Mouse (Mus musculus) layer of hippocampus, adult 9-10 months (tissue): ENCODE measurements around the gene Gm11096.

Experiments used
- DNase-seq: peaks from one replicate; pipeline ENCODE4 v3.0.0; 2022; ENCODE audit warnings: low spot score

The Gm11096 gene

DNA sequence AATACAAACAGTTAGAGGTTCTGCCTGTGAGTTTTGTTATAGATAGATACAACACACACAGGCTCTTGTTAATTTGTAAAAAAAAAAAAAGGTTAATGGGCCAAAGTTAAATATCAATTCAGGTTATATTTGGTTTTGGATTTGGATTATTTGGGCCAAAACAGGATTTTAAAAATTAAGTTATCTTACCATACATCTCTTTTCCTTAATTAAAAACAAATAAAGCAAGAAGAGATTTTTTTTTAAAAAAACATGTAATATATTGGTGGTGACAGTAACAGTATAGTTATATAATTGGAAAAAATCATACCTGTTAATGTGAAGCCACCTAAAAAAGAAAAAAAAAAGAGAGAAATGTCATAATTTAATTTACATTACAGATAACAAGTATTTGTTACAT is at the start of gene Gm11096:
Gene Gm11096 (plus strand): TSS at position 301 of the 400 bp plus-strand sequence.
- no peak for DNase-seq

DNA sequence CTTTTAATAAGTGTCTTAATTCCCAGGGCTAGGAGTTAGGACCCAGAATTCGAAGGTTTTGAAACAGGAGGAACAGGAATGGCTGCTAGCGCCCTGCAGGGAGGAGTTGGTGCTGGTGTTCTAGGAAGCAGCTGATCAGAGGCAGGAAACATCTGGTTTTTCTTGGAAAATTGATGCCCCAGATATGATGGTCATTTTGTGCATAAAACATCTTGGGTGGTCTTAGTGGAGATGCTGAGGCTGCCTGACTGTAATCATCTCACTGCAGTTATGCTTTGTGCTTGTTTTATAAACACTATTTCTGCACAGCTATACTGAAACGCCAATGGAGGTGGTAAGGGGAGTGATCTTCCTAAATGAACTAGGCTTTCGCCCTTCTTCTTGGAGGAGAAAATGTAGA is 48.5 kb upstream of the Gm11096 start:
- no peak for DNase-seq

DNA sequence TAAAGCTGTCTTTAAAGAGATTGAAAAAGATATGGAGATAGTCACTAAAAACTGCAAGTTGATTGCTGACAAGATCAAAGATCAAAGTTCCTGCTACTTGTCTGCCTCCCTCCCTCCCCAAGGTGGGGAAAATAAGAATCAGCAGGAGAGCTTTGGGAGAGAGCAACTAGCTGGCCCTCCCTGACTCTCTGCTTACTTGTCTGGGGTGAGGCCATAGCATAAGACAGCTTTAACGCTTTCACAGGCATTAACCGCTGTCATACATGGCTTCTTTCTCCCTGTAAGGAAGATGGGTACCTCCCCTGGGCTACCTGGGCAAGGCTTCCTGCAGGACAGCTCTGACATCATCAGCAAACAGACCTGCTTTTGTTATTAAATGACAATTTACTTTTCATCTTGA is 47.4 kb upstream of the Gm11096 start:
- DNase-seq: no peak

DNA sequence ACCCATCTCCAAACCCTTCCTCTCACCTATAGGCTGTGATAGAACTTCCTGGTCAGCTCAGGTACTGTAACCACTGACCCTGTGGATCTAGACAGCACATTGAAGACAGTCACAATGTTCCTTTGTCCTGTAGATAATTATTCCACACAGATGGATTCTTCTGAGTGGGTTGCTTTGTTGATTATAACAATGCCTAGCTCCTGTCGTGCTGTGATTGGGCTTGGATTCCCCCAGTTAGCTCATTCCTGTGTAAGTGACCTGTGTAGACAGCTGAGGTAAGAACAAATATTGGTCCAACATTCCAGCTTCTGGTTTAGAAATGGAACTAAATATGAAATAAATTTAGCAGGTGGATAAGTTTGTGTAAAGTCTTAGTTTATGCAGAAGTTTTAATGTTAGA is 44.1 kb upstream of the Gm11096 start:
- no peak for DNase-seq

DNA sequence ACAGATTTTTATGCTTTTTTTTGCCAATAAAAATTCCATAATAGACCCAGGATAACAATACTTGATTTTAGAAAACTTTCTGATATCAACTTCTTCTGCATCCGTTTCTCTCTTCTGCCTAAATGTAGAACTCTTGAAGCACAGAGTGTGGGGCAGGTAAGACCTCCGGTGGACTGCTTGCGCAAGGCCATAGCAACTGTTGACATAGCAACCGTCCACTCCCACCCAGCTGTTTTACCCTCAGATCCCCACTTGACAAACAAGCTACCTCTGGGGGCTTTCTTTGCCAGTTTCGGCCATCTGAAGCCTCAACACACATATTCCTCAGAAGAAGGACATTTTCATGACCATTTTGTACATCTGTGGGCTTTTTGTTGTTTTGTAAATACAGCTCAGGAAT is 41.2 kb upstream of the Gm11096 start:
- DNase-seq: no peak

DNA sequence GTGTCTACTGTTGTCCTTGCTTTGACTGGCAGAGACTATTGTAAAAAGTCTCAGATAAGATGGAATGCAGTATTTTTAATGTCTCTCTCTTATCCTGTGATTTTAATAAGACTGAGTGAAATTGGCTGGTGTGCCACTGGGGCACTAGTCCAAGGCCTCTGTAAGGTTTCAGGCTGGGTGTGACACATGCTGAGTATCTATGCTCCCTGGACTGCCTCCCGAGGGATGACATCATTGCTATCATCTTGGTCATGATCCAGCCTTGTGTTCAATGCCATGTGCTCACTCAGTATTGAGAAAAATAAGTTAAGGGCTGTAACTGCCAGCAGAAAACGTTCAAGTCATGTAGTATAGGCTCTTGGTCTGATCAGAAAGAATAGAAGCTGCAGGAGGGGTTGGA is 38.9 kb upstream of the Gm11096 start:
- peak; percentile 65 for DNase-seq

DNA sequence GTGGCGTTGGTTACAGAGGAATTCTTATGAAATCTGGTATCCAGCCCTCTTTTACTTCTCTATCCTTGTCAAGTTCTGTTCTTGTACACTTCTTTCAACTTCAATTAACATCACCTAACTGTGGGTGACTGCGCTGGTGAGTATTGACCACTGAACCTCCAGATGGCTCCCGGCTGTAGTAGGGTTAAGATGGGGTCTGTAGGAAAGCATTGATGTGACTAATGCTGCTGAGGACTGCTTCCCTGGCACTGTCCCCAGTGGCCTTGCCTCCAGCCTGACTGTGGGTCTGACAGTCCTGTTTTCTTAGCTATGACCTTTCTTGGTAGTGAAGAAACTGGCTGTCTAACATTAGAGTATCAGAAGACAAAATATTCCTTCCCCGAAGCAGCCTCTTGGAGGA is 38.4 kb upstream of the Gm11096 start:
- no peak for DNase-seq

DNA sequence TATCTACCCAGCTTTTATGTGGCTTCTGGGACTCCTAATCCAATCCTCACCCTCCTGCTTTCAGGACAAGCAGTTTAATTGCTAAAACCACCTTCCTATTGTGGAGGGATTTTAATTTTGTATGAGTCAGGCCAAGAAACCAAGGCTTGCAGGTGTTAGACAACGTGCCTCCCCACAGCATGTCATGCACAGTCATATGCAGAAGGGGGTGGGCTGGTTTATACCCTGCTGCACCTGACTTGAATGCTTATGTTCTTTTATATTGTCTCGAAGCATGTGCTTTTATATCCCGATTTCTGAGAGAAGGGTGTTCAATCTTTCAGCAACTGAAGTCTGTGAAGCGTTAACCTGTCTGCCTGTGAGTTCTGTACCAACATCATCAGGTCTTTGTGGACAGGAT is 37.3 kb upstream of the Gm11096 start:
- no peak for DNase-seq

DNA sequence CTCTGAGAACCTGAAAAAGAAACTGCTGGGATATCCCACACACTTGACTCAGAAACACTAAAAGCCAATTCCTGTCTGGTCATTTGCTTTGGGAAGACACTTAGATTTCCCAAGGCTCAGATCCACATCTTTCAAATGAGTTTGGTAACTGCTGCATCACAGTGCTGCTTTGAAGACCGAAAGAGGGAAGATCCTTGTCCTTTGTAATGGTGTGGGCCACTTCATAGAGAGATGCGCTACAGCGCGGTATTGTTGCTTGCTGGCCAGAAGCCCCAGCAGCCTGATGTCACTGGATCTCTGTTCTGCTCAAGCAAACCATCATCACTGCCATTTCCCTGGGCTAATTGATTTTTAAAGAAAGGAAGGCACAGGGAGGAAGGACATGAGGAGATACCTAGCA is 28.8 kb upstream of the Gm11096 start:
- DNase-seq: no peak

DNA sequence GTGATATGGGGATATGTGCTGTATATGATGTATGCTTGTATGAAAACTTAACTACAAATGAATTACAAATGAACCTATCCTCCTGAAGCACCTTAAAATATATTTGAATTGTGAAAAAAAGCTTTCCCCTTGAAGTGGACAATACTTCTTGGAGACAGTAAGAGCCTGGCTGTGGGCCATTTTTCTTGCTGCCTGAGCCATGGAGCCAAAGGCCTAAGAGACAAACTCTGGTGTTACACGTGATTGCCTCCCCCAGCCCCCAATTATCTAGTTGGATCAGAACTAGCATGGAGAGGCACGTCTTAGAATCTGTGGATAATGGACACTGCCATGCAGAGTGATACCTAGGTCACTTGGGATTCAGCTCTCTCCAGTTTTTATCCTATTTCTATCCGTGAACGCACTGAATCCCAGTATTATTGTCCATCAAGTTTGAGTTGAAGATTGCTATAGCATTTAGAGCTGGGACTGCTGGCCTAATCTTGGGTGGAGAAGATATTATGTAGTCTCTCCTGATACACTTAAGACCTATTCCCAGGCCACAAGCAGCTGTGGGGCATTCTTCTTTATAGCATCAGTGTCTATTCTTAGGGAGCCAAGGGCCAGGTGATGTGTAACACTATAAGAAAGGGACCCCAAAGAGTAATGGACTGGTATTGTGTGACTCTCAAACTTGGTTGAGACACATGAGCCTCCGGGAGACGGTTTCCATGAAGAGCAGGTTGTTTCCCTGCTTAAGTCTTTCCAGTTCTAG is 25.0 kb upstream of the Gm11096 start:
- no peak for DNase-seq

DNA sequence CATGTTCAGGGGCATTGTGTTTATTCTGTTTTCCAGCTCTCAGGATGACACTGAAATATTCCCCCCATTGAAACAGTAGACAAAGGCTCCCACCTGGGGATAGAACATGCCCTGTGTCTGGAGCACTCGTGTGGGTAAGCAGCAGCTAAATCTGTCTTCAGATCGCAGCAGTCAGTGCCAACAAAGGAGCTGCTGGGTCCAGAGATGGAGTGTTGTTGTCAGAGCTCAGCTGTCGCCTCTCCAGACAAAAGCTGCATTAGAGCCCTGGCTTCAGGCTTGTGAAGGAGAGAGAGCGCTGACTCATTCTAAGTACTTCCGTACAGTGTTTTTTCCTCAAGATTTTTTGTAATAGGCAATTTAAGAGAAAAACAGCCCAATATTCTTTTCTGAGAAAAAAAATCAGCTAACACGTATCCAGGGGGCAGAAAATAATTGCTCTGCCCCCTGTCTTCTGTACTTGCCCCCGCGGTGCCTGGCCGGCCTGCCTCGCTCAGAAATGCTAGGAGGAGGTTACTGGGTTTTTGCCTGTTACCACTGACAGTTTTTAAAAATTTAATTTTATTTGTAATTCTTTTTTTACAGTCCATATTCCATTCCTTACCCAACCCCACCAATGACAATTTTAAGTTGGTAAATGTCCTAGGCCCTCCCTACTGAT is 21.6 kb upstream of the Gm11096 start:
- DNase-seq: peak; percentile 20

DNA sequence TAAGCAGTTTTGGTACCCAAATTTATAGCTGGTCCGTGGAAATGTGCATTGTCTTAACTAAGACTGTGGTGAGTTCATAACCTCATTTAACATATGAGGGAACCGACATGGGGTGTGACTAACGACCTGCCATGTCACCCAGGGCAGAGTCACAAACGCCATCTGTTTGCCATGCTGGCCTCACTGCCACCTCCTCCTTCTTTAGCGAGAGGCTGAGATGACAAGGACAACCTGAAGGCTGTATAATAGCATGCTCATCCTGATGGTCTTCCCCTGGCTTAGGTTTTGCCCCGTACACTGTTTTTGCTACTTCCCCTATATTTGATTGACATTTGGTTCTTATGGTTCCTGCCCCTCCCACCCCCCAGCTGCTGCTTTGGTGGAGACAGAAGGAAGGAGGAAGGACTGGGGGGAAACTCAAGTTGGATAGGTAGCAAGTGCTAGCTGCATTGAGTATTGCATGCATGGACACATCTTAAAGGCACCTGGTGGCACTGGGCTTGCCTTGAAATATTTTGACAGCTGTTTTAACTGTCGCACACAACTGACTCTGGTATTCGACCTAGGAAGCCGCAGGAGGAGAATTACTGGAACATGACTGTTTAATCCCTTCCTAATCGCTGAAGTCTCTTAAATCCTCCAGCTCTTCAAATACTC is 17.2 kb upstream of the Gm11096 start:
- no peak for DNase-seq

DNA sequence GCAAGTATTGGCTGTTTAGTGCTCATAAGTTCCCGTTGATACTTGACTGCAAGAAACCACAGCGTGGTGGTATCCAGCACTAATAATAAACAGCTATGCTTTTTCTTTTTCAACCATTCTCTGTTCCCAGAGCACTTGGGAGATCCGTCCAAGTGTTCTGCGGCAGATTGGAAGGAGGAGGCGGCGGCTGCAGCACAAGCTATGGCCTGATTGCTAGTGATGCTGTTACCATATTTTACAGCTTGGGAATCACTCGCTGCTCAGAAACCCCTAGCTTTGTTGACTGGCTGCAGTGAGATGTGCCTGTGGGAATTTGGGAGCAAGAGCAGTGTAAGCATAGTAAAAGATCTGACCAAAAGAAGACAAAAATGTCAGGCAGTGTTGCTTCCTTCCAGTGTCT is 14.3 kb upstream of the Gm11096 start:
- peak; percentile 27 for DNase-seq

DNA sequence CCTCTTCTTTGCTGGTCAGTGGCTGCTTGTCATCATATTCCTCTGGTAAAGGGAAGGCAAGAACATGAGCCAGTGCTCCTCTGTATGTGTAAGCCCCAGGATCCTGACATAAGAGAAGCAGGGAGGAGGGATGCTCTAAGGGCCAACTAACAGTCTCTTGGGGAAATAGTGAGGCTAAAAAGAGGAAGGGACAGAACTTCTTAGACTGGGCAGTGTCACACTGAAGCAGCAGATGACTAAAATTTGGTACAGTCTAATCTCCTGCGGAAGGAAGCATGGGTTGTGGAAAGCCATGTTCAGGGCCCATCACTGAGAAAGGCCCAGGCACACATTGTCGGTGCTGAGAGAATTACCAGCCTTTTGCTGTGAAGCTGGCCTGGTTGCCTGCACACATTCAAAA is 8.8 kb upstream of the Gm11096 start:
- DNase-seq: no peak

DNA sequence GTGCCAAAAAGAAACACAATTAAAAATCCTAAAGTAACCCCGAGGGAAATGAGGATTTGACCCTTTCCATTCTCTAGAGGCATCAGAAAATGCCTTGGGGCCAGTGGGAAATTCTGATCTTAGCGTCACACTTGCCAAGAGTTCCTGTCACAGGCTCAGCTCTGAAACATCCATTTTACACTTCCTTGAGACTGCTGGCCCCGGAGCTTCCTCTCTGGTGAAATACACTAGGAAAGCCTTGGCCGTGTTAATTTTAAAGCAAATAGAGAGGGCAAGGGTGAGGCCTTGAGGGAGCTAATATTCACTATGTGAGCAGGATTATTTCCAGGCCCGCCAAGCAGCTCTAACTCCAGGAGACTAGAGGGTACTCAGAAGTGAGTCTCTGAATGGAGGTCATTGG is 8.4 kb upstream of the Gm11096 start:
- no peak for DNase-seq

DNA sequence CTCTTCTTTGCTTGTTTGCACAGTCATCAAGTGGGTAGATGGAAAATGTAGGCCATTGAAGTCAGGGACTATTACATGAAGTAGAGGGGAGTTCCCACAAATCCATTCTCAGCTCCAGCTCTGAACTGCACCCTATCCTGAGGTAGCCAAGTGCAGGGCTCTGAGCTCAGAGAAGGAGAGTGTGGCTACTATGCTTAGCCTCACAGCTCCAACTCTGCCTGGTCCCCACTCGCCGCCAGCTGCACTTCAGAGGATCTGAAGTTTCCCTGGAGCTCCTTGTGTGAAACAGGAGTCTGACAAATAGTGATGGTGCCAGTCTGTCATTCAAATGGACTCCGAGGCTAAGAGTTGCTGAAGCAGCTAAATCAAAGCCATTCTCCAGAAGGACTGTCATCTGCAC is 13.7 kb downstream of the Gm11096 start:
- no peak for DNase-seq

DNA sequence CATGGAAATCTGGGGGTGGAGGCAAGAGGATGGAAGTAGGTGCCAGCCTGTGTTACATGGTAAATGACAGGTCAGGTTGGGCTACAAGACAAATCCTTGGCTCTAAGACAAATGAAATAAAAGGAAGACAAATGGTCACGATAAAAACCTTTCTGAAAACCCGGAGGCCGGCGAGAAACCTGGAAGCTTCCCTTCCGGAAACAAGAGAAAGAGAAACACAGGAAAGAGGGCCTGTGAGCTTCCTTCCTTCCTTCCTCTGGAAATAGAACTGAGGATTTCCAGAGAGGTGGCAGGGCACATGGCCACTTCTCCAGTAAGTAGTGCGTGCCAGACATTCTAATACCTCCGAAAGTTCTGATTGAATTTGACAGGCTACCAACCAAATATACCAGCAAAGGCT is 14.4 kb downstream of the Gm11096 start:
- no peak for DNase-seq

DNA sequence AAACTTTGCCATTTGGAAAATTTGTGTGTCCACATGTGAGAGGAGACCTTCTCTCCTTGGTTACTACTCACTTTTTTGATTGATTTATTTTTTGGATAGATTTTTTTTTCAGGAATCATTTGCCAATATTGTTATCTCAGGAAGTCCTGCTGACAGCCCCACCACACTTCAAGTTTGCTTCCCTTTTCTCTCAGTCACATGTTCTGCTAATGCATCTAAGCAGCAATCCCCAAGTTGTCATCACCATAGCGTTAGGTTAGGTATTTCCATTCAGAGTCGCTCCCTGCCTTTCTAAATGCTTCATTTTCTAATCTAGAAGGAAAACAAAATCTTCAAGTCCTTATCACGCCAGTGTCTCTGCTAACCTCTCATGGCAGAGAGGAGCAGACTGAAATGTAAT is 17.8 kb downstream of the Gm11096 start:
- no peak for DNase-seq

DNA sequence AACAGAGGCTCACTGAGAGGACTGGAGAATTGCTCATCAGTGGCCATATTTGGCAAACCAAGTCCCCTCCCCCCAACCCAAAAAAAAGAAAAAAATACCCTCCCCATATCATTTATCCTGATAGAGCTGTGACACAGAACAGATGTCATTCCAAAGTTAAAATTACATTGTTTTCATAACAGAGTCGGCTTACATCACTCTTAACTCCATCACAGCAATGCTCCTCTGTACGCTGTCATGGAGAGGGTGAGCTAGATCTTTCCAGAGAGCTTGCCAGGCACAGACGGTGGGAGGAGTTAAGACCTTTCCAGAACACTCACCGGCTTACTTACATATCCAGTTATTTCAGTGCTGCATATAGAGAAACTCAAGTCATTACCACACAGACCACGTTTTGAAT is 27.4 kb downstream of the Gm11096 start:
- no peak for DNase-seq

DNA sequence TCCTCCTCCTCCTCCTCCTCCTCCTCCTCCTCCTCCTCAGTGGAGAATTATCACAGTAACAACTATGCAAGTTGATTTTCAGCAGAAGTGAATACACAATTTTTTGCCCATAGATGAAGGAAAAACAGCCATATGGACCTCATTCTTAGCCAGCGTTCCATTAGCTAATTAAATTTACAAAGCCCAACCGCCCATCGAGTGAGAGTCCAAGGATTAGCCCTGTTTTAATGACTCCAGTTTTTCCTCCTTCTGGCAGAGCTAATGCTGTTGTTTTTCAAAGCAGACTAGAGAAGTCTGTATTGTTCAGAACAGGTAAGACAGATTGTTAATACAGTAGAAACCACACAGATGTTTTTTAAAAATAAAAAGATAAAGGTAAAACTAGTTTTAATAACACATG is 31.8 kb downstream of the Gm11096 start:
- no peak for DNase-seq

DNA sequence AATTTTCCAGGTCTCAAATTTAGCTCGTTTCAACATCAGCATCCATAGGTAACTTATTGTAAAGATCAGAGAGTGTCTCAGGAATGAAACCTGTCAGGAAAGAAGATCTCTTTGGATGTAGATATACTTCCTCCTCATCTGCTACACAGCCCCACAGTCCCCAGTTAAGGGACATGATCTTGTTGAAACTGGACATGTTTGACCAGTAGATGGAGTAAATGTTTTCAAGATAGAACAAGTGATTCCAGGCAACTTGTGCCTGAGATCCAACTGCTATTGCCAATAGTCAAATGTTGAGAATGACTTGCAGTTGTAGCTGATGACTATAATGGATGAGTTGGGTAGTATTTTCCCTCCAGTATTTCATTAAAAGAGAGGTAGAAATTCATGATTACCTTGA is 35.9 kb downstream of the Gm11096 start:
- DNase-seq: no peak

DNA sequence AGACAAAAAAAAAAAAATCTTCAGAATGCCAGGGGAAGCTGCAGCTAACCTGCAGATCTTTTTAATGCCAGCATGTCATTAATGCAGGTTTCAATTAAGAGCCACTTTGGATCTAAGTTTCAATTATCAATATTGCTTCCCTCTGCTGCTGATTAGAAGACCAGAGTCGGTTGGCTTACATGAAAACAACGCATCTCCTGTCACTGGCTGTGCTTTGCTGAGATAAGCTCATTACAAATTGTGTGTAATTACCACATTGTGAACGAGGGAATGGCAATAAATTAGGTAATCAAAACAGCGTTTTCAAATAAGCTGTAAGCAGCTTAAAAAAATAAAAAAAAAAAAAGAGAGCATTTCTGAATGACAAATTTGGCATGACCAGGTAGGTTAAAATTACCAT is 38.2 kb downstream of the Gm11096 start:
- no peak for DNase-seq

DNA sequence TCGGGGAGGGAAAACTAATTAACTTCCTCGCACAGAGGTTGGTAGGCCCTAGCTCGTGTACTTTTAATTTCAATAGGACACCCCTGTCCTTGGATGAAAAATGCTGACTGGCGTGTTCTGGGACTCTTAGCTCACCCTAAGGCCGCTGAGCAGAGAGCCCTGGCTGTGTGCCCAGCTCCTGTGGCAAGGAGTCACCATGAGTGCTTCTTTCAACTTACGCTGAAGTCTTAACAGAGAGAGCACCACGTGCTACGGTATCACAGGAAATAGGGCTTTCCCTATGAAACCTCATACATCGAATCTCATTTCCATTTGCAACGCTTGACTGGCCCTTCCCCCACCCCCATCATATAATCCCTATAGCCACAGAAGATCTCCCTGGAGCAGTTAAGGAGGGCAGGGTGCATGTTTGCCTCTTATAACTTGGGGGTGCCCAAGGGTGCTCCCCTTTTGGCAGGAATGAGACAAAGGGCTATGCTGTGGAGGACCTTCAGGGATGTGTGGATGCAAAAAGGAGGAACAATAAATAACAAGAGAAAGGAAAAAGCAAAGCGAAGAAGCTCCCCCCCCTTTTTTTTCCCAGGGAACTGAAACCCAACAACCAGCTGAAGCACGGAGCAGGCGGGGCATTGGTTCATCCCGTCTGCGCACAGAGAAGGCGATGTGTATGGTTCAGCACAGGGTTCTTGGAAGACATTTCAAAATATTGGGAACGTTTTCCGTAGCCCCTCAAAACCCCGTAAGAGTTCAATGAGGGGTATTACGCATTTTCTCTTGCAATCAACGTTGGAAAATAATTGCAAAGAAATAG is 39.0 kb downstream of the Gm11096 start:
- DNase-seq: no peak
